Mouse (Mus musculus): ENCODE measurements around the gene Fads3.

Fads3 gene

GRCm38 (mm10) chr19:10067701-10068100, 26.3 kb downstream of the Fads3 start:
- no peak for DNase-seq (ENCODE audit: low read depth, low spot score)

- no peak for DNase-seq (ENCODE audit: low read depth, low spot score)
Observed at GRCm38 (mm10) chr19:10070186-10070980, 29.0 kb downstream of the Fads3 start.

DNA sequence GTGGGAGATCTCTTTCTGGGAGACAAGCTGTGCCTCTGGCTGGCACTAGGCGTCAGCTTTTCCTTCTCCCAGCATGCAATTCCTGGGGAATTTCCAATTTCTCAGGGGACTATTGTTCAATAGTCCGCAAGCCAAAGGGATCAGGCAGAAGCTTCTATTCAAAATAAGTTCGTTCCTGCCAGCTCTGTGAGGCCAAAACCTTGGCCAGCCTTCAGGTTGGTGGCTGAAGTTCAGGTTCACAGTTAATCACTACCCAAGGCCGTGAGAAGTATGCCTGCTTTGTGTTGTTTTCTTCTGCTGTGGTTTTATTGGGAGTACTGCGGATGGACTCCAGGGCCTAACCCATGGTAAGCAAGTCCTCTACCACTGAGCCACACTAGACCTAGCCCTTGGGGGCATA, 29.8 kb downstream of the Fads3 start:
- no peak for DNase-seq (ENCODE audit: low read depth, low spot score)

- no peak for DNase-seq (ENCODE audit: low read depth, low spot score)
Observed at GRCm38 (mm10) chr19:10071892-10072291, 30.5 kb downstream of the Fads3 start.

GRCm38 (mm10) chr19:10073145-10073544, 31.8 kb downstream of the Fads3 start:
- no peak for DNase-seq (ENCODE audit: low read depth, low spot score)

DNA sequence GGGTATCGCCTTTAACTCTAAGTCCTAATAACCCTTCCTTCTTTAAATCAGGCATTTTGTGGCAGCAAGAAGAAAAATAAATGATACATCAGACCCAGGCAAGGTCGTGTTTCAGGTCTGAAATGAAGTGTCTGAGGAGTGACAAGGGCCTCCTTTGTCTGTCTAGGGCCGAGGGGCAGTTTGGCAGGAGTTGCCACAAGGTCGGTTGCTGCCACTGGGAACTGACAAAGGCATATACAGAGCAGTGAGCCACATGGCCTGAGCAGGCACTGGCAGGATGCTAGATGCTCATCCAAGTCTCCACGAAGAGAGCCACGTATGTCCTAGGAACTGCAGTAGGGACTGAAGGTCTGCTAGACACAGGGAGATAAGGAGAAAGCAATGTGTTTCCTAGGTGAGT, 37.0 kb downstream of the Fads3 start:
- no peak for DNase-seq (ENCODE audit: low read depth, low spot score)

GRCm38 (mm10) chr19:10080384-10080783, 39.0 kb downstream of the Fads3 start:
- DNase-seq (ENCODE audit: low read depth, low spot score): no peak

DNA sequence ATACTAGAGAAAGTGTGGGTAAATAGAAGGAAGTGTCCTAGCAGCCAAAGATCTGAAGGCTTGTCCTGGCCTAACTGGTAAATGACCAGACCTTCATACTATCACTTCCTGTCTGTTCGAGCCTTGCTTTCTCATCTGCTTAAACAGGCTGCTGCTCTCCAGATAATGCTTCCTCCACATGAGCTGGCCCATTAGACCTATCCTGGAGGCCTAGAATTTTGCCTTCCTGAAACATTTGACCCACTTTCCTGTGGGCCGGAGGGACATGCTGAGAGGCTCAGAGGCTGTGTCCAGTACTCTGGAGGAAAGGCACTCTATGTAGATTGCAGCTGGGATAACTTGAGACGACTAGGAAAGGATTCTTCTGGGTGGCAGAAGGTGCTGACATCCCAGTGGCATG, 40.7 kb downstream of the Fads3 start:
- no peak for DNase-seq (ENCODE audit: low read depth, low spot score)

DNA sequence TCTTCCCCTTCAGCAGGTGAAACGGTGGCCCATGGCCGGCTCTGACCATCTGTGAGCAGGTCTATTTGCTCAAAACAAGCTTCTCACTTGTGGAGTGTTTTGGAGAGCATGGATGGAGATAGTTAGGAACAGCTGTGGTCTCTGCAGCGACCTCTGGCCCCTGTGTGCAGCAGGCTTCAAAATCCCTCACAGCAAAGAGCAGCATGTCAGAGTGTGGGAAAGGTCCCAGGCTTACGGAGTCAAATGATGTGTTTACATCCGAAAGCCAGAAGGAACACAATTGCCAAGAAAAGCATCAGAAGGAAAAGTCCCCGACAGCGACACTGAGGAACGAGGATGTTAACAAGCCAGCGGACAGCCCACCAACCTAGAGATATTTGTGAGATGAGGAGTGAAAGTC, 44.1 kb downstream of the Fads3 start:
- no peak for DNase-seq (ENCODE audit: low read depth, low spot score)

DNA sequence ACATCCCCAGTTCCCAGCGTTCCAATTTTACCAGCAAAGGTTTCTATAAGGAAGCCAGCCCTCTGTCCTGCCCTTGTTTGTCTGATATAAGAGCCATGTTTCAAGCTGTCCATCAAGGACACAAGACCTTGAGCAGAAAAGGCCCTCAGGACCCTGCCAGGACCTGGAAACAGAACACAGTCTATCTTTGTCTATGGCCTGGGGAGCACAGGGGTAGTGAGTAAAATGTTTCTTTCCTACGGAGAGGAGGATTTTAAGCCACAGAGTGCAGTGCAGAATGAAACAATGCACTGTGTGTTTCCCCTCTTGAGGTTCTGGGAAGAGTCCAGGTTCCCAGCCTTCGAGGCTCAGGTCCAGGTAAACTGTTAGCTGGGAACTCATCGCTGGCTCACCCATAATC, 45.6 kb downstream of the Fads3 start:
- no peak for DNase-seq (ENCODE audit: low read depth, low spot score)

GRCm38 (mm10) chr19:10093829-10094228, 52.5 kb downstream of the Fads3 start:
- DNase-seq (ENCODE audit: low read depth, low spot score): no peak

- no peak for DNase-seq (ENCODE audit: low read depth, low spot score)
Observed at GRCm38 (mm10) chr19:10094695-10095094, 53.3 kb downstream of the Fads3 start.

DNA sequence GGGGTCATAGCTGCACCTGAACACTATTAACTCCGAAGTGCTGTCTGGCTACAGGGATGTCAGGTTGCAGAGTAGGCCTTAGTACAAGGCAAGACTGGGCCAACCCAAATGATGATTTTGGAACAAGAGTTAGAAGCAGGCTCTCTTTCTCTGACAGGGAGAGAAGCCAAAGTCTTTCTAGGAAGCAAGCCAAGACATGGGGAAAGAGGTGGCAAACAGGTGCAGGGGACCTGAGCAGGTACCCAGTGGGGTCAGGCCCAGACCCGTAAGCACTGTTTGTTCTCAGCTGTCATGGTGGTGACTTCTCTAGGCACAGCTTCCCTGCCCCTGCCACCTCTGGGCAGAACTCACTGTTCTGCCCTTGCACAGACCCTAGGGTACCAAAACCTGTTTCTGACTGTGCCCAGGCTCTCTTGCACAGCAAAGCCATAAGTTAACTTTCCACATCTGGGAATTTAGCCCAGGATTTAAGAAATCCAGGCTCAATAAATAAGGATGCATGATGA, 55.1 kb downstream of the Fads3 start:
- no peak for DNase-seq (ENCODE audit: low read depth, low spot score)

DNA sequence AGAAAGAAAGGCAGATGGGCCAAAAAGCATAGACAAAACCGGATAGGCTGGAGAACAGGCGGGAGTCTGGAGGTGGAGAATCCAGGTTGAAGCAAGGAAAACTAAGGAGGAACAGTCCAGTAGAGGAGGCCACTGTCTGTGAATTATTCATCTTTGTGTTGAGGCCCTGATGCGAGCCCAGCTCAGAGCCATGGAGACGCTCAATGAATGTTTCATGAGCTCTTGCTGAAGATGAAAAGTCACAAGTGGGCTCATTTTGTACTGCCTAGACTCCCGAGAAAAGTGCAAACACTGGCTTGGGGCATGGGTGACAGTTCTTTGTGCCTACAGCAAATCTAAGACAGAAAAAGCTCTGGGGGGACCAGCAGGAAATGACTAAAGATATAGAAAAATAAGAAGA, 56.5 kb downstream of the Fads3 start:
- DNase-seq (ENCODE audit: low read depth, low spot score): no peak

GRCm38 (mm10) chr19:10100631-10101071, 59.3 kb downstream of the Fads3 start:
- DNase-seq (ENCODE audit: low read depth, low spot score): peak; percentile 51

- no peak for DNase-seq (ENCODE audit: low read depth, low spot score)
Observed at GRCm38 (mm10) chr19:10101341-10102053, 60.1 kb downstream of the Fads3 start, which contains the start of gene Fads2. TSS of gene Fads2 (minus strand) at chr19:10101746.

GRCm38 (mm10) chr19:10102054-10102700, 60.8 kb downstream of the Fads3 start:
- DNase-seq (ENCODE audit: low read depth, low spot score): no peak

- DNase-seq (ENCODE audit: low read depth, low spot score): no peak
Observed at GRCm38 (mm10) chr19:10104234-10104633, 62.9 kb downstream of the Fads3 start.

GRCm38 (mm10) chr19:10105034-10105493, 63.7 kb downstream of the Fads3 start:
- DNase-seq (ENCODE audit: low read depth, low spot score): no peak

DNA sequence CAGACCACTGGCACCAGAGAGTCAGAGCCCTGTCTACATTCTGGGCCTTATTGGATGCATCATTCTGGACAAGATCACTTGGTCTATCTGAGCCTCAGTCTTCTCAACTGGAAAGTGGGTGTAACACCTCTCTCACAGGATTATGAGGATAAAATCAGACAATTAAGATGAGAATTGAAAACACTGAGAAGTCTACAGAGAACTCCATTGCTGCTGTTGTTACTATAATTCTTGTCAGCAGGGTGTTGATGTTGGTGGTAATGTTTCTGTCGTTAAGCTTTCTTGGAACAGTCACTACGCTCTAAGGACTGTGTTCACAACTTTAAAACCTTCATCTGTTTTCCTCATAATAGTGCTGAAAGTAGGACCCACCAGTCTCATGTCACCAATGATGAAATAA, 65.3 kb downstream of the Fads3 start:
- DNase-seq (ENCODE audit: low read depth, low spot score): no peak

- no peak for DNase-seq (ENCODE audit: low read depth, low spot score)
Observed at GRCm38 (mm10) chr19:10107051-10107611, 65.8 kb downstream of the Fads3 start.

DNA sequence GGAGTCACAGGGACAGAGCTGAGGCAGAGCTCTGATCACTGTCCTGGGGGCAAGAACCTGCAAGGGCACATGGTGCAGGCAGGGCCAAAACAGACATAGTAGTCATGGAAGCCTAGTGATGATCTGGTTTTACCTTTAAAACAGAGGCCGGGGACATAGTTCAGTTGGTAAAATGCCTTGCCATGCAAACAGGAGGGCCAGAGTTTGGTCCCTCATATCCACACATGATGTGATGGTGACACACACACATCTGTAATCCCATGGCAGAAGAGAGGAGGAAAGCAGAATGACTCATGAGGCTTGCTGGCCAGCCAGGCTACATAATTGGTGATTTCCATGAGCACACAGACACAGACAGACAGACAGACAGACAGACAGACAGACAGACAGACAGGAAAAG, 66.8 kb downstream of the Fads3 start:
- no peak for DNase-seq (ENCODE audit: low read depth, low spot score)
